Mouse (Mus musculus) E14TG2a.4 (cell line): ENCODE measurements around the gene Slc35e3.

Experiments
- CTCF ChIP-seq: conservative IDR thresholded peaks from 2 replicates; pipeline ENCODE4 v1.5.1; 2014; ENCODE audit warnings: low read length
- NANOG ChIP-seq: IDR thresholded peaks from 2 replicates; pipeline ENCODE4 v1.6.1; 2014; ENCODE audit warnings: borderline replicate concordance, low read length, mixed read lengths

DNA sequence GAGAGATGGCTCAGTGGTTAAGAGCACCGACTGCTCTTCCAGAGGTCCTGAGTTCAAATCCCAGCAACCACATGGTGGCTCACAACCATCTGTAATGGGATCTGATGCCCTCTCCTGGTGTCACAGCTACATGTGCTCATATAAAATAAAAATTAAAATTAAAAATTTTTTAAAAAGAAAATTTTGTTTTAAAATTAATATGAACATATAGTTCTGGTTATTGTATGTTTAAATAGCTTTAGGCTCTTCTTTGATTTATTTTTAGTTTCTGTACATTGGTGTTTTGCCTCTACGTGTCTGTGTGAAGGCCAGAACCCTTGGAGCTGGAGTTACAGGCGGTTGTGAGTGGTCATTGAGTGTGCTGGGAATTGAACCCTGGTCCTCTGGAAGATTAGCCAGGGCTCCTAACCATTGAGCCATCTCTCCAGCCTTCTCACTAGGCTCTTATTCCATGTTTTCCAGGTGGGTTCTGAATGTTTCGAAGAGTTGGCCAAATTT, 19.2 kb downstream of the Slc35e3 start:
- no peak for TF ChIP-seq CTCF
- TF ChIP-seq NANOG: no peak
